Mouse (Mus musculus): ENCODE measurements around the gene Uvrag.

Uvrag gene

DNA sequence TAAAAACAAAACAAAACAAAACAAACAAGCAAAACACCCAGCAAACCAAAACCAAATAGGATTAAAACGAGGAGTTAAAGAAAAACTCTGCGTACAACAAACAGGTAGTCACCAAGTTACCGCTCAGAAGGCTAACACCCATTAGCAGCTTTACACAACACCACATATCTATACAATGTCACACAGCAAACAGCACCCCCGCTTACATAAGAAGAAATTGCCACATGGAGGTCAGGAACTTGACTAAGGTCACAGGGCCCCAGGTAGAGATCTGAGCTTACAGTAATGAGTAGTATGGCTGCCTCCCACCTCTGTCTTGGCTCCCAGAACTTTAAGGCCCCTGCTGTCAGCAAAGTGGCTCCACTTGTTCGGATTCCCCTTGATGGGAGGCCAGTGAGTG lies 246.6 kb downstream of the Uvrag start:
- no peak for DNase-seq (ENCODE audit: low read depth, low spot score)

DNA sequence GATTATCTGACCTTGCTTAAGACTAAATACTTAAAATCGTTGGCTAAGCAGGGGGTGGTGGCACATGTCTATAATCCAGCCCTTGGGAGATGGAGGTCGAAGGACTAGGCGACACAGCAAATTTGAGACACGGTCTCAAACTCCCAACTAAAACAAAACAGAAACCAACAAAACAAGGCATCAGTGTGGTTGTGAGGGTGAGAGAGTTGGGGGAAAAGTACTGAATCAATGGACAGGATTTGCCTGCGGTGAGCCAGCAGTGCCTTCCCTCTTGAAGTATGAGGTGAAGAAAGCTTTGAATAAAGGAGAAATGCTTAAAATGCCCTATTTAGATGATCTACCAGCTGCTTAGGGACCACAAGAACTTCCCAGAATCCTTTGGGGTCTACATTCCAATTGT lies 247.8 kb downstream of the Uvrag start:
- no peak for DNase-seq (ENCODE audit: low read depth, low spot score)

DNA sequence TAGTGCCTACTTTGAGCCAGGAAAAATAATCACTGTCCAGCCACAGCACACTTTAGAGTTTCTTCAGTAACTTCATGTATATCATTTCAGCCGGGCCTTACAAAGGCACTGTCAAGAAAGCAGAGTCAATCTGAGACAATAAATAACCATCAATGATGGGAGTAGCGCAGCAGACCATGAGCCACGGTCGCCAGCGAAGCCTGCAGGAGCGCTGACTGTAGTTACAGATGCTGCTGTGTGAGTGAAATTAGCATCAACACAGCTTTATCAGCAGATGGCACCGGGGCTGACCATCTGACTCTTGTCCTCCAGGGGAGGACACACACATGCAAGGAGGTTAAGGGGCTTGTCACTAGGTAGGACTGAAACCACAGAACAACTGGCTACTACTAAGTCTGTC lies 251.7 kb downstream of the Uvrag start:
- DNase-seq (ENCODE audit: low read depth, low spot score) = no peak

DNA sequence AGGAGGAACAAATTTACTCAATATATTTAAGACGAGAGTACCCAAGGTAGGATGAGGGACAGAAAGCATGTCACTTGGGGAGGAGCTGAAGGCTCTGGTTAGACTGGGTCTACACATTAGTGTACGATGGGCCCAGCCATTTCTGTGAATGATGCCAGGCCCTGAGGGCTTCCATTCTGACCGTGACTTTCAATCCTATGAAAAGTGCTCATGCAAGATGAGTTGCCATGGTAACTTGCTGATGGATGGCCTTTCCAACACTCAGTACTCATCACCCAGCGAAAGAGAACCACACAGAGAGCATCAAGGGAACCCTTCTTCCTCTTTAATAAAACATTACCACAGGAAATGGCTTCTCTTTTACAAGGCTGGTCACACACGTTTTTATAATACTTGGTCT lies 252.1 kb downstream of the Uvrag start:
- no peak for DNase-seq (ENCODE audit: low read depth, low spot score)

DNA sequence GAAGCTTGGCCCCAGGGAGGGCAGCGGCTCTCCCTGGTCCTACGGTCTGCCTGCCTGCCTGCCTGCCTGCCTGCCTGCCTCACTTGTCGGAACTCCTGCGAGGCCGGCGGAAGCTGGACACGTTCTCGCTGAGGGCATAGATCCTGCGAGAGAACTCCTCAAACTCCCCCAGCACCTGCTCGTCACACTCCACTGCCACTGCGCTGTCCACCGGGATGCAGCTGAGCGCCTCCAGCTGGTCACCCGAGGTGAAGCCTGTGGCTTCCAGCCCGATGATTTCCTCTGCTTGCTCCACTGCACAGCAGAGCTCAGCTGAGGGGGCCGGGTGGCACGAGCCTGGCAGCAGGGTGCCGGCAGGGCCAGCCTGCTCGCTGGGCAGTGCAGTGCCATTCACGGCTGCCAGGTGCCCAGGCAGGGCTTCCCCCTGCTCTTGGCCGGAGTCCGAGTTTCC lies 253.1 kb downstream of the Uvrag start:
- no peak for DNase-seq (ENCODE audit: low read depth, low spot score)

DNA sequence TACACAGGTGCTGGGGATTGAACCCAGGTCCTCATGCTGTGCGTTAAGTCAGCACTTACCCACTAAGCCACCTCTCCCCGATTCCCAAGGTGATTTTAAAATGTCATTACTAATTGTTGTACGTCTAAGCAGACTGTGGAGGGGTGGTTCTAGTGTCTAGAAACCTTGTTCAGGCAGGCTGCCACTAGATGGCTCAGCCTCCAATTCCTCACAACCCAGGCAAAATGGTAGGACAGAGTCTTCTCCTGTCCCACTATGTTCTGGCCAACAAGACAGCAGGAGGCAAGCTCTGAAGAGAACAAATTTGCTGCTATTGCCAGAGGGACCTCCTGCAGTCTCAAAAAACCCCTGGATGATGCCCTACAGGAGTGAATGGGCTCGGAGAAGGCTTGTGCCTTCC lies 259.1 kb downstream of the Uvrag start:
- DNase-seq (ENCODE audit: low read depth, low spot score) = no peak

DNA sequence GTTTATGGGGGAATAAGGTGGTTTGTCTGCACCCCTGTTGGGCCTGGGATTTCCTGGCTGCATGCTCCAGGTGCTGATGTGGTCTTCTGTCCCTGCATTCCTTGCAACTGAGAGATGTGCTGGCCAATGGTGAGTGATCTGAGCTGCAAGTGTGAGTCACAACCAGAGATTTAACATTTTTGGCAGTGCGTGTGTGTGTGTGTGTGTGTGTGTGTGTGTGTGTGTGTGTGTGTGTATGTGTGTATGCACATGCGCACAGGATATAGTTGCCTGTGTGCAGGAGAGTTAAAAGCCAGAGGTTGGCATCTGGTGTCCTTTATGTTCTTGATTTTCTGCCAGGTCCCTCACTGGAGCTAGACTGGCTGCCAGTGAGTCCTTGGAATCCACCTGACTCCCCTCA lies 261.8 kb downstream of the Uvrag start:
- DNase-seq (ENCODE audit: low read depth, low spot score) = no peak

DNA sequence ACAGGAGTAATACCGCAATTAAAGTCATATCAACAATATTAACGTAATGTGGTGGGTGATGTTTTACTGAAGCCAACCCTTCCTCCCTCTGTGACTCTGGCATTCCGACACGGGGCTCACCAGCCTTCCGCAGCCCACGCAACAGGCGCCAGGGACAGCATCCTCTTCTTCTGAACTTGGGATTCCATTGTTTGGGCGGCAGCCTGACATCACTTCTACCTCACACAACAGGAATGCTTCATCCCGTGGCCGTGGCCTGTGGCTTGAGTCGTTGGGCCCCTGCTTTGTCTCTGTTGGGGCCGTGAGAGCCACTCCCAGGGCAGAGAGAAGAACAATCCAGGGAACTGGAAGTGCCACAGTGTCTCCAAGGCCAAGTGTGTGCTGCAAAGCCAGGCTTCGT lies 264.8 kb downstream of the Uvrag start:
- DNase-seq (ENCODE audit: low read depth, low spot score) = no peak

DNA sequence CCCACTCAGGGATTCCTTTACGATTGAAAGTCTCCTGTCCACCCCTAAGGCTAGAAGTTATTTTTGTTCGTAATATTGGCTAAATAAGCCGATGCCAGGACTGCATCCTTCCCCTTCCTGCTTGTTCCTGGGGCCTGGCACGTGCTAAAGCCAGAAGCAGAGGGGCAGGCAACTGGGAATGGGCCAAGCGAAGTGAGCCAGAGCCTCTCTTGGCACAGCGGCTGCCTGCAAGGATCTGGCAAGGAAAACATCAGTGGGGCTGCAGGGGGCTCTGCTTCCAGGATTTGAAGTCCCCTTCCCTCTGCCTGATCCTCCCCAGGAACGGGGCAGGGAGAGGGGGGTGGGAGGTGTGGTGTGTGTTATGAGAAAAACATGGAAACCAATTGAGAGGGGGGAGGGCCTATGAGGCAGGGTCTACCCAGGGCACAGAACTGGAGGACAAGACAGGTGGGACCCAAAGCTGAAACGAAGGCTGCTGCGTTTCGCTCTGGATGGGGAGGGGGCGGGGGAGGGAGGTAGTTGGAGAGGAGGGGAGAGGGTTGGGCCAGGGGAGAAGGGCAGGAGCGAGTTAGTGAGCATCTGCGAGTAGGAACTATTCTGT lies 265.5 kb downstream of the Uvrag start:
- DNase-seq (ENCODE audit: low read depth, low spot score) = no peak

DNA sequence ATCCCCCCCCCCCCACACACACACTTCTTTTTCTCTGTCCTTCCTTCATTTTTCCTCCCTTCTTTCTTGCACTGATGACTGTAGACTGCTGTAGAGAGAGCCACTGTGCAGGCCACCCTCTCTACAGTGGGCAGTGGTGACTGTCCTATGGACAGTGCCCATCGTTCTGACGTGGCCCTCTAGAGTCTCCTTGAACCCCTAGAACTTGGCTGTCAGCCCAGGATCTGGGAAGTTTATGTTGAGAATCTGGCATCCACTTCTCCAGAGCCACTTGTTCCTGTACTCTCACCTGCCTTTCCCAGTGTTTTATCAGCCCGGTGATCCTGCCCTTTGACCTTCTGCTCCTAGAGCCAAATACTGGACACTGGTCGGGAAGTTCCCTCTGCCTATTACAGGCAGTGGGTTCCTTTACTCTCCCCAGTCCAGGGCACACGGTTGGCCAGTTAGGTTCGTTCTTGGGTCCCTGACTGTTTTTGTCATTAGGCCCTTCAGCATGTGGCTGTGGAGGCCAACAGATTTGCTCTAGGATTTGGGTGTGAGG lies 266.5 kb downstream of the Uvrag start:
- DNase-seq (ENCODE audit: low read depth, low spot score) = no peak

DNA sequence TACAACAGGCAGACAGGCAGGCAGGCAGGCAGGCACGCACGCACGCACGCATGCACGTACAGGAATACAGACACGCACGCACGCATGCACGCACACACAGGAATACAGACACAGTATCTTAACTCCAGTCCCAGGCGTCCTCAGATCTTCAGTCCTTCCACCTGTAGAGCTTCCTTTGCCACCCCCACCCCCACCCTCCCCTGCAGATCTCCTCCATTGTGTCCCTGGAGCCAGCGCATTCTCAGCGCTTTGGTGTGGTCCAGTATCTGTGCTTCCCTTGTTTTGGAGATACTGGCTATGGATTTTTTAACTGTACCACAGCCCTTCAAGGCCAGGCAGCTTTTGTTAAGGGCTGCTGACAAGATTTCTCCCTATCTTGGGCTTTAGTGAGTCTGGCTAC lies 267.6 kb downstream of the Uvrag start:
- DNase-seq (ENCODE audit: low read depth, low spot score) = no peak

DNA sequence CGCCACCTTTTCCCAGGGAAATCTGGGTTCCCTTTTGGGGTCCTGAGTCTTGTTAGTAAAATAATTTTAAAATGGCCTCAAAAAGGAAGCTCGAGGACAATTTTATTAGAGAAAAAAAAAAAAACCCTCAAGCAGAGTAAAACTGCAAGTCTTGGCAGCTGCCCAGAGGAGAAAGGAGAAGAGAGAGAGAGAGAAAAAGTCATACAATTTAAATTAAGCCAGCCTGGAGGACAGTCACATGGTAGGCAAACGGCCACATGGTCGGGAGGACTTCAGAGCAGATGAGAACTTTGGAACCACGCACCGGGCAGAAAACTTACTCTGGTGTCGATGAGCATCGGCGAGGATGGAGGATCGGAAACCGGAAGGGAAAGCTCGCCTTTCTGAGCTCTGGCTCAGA lies 269.1 kb downstream of the Uvrag start:
- no peak for DNase-seq (ENCODE audit: low read depth, low spot score)

DNA sequence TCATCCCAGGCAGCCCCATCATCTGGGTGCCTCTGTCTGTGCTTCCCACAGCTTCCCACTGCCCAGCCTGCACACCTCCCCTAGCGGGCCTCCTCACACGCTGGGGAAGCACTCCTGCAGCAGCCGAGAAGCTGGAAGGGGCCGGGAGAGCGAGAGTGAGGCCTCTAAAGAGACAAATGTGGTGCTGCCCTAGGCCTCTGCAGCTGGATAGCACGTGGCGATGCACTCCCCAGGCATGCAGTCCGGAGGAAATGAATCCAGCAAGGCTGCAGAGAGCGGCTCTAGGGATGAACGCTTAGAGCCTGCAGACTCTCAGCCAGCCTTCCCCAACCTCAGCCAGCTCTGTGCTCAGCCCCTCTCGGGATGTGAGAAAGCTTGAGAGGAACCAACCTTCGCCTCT lies 270.1 kb downstream of the Uvrag start:
- no peak for DNase-seq (ENCODE audit: low read depth, low spot score)

DNA sequence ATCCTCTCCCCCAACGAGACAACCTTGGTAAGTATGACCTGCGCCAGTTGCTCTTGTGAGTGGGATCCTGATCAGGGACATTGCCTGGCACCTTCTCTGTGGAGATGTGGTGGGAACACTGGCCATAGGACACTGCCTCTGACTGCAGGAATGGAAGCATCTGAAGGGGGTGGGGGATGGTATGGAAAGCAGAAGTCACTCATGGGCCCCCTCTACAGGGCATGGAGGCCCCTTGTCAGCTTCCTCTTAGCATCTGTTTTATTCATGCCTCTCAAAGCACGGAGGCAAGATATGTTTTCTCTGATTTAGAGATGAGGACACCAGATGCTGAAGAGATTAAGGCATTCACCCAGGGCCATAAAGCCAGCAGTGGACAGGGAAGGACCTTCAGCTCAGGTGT lies 271.9 kb downstream of the Uvrag start:
- DNase-seq (ENCODE audit: low read depth, low spot score) = no peak

DNA sequence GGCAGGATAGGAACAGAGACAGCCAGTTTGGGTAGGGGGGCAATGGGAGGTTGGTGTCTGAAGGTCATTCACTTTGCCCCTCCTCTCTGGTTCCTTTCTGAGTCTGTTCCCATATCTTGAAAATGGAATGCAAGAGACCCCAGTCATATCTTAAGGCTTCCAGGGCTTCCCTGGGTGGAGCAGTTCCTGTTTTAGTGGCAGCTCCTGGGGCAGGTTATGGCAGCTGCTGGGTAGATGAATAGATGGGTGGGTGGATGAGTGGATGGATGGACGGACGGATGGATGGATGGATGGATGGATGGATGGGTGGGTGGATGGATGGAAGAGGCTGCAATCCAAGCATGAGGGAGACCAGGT lies 273.2 kb downstream of the Uvrag start:
- DNase-seq (ENCODE audit: low read depth, low spot score) = no peak

DNA sequence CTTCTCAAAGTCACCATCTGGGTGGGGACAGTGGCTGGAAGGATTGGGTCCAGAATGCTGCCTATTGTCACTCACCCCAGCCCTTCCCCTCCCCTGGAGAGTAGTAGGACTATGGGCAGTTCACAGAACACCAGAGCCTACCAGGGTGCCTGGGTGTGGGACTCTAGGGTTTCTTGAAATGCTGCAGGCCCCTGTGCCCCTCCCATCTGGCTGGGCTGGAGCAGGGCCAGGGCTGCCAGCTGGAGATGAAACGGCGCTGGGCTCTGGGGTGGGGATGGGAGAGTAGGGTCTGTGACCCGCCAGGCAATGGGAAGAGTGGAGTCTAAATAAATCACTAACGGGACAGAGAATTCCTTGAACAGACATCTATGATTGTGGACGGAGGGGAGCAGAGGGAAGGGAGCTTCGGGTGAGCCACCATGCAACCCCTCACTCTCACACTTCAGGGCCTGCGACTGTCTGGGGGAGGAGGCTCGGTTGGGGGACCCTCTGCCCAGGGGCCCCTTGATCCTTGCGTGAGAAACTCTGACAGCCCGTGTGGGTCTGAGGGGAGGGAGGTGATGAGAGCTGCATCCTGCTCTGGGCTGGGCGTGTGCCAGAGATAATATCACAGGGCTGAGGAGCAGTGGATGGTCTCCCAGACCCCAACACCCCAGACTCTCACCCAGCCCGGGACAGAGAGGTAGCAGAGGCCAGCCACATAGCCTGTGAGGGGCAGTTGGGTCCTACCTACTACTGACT lies 273.7 kb downstream of the Uvrag start:
- no peak for DNase-seq (ENCODE audit: low read depth, low spot score)

DNA sequence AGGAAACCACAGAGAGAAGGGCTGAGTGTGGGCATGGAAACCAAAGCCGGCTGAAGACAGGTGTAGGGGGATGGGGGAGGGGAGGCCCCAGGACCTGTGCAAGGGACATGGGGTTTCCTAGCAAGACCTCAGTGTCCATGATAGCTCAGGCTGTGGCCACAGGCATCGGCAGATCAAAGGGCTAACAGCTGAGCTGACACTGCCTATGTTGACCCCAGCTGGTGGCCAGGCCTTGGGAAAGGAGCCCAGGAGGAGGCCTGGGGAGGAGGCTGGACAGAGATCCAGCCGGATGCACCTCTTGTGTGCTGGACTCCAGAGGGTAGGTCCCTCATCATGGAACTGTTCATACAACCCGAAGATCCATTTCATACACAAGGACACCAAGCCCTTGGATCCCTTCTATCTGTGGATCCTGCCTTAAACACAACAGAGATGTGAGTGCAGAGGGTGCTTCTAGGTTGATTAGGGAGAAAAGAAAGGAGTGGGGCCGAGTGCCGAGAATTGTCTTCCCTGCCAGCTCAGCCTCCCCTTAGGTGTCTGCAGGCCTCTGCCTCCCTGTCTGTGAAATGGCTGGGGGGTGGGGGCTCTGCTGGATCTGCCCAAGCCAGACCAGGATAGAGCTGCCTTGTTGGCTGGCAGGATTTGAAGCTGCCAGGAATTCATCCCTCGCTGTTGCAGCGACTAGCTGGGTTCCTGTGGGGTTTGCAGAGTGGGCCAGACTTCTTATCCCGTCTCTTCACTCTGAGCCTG lies 276.8 kb downstream of the Uvrag start:
- DNase-seq (ENCODE audit: low read depth, low spot score) = no peak

DNA sequence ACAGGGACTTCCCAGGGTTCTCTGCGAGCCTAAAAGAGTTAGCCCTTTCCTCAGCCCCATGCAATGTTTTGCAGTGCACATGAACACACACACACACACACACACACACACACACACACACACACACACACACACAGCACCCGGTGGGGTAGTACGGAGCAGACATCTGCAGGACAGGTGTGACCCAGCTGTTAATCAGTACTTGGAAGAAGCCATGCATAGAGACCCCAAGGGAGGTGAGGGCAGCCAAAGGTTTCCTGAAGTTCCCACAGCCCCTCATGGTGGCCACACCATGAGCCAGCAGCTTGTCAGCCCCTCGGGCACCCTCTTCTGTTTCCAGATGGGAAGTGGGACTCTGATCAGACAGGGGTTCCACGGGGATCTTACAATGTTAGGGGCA lies 277.9 kb downstream of the Uvrag start:
- no peak for DNase-seq (ENCODE audit: low read depth, low spot score)

DNA sequence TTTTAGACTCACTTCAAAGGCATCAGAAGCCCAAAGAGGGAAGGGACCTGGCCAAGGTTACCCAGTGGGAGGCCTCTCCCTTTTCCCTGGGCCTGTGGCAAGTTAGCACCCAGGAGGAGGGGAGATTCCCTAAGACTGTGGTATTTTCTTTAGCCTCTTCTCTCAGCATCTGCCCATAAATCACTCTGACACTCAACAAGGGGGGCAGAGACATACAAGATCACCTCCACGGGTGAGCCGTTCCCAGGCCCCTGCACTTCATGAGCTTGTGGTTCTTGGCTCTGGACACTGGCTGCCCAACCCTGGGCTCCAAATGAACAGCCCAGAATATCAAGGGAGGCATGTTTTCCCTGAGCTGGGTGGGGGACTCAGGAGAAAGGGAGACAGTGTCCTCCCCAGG lies 279.9 kb downstream of the Uvrag start:
- DNase-seq (ENCODE audit: low read depth, low spot score) = no peak

DNA sequence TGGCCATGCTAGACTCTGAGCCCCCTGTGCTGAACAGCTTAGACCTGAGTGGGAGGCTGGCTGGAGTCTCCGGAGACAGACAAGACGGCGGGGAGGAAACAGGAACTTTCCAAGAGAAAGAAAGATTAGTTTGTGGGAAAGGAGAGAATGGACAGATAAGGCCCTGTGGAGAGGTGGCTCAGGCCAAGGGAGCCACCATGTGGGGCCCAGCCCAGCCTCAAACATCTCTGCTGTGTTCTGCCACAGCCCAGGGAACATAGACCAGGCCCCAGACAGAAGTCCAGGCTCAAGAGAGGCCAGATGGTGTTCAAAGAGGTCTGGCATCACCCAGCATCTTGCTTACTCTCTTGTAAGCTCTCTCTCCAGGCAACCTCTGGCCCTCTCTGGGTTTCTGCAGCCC lies 283.8 kb downstream of the Uvrag start:
- DNase-seq (ENCODE audit: low read depth, low spot score) = no peak

DNA sequence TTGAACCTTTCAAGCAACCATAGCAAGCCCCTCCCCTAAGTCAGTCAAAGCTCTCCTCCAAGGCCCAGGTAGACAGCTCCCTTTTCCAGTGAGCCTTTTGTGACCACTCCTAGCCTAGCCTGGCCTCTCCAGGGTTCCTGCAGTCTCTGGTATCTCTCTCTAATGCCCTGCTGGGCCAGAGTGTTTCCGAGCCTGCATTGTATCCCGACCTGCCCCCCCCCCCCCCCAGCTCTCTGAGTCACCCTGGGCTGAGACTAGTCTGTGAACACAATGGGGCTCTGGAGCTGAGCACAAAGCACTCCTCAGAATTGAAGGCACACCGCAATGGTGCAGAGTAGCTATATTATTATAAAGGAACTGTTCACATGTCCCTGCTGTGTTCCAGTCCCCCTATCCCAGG lies 284.8 kb downstream of the Uvrag start:
- no peak for DNase-seq (ENCODE audit: low read depth, low spot score)

DNA sequence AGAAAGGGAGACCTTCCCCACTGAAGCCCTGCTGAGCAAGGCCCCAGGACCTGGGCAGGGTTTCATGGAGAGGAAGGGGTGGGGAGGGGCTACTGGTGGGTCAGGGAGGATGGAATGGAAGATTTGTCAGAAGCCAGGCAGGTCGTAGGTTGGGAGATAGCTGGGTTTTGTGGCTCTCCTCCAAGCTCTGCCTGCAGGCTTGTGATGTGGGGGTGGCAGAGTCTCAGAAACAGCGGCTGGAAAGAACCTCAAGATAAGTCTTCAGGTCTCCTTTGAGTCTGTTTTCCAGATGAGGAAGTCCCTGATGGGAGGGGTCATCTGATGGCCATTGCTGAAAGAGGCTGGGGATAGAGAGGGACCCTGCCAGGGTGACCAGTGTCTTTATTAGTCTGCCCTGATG lies 285.6 kb downstream of the Uvrag start:
- DNase-seq (ENCODE audit: low read depth, low spot score) = no peak

DNA sequence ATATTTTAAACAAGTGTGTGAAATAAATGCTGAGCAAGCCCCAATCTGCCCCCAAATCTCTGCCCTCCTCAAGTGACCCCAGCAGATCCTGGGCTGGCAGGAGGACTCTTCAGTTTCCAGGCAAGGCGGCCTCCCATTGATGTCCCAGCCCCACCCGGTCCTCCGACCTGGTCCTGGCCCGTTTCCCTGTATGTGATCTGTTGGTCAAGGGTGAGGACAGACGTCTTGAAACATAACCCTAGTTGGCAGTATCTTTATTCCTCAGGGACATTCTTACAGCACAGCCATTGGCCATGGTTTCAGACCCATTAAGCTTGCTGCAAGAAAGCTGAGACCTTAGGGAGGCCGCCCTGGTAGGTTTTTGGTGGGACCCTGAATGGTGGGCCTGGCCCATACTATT lies 287.1 kb downstream of the Uvrag start:
- no peak for DNase-seq (ENCODE audit: low read depth, low spot score)
